Mouse (Mus musculus): Measurements from ENCODE around the gene Smco1. TPM values are rescaled to one million over a fixed set of nuclear protein-coding genes. Genes with fewer than 3 reads are reported as not detected.

Smco1 gene
- total RNA-seq, 2 experiments from 2014 or later, result 69.4 to 72.8 TPM

- DNase-seq, result no peak
- intact Hi-C loops (cut with DNase I), result no loop called here
These were observed 31.8 kb downstream of the Smco1 start for GRCm38 (mm10) chr16:32303046-32303445.

- DNase-seq, result no peak
- intact Hi-C loops (cut with DNase I), result no loop called here
These were observed 32.6 kb downstream of the Smco1 start for GRCm38 (mm10) chr16:32303886-32304285.

DNA sequence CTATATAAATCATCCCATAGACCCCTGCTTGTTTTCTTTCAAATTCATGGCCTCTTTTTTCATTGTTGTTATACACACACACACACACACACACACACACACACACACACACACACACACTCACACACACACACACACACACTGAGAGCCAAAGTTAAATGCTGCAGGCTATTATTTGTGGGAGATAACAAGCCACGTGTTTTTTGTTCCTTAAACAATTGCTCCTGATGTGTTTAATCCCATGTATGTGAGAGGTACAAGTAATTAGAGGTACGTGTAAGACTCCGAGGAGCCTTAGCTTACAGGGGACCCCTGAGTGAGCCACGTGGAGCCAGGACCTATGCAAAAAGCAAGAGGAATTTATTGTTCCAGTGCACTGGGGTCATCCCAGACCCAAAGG, 40.7 kb downstream of the Smco1 start:
- intact Hi-C loops (cut with DNase I), result no loop called here
- DNase-seq, result no peak

- intact Hi-C loops (cut with DNase I), result no loop called here
- no peak for DNase-seq
These were observed 41.1 kb downstream of the Smco1 start for GRCm38 (mm10) chr16:32312386-32312785.

- DNase-seq, result no peak
- intact Hi-C loops (cut with DNase I), result no loop called here
These were observed 41.6 kb downstream of the Smco1 start for GRCm38 (mm10) chr16:32312859-32313258.

GRCm38 (mm10) chr16:32316601-32317000, 45.3 kb downstream of the Smco1 start:
- intact Hi-C loops (cut with DNase I), result no loop called here
- no peak for DNase-seq

DNA sequence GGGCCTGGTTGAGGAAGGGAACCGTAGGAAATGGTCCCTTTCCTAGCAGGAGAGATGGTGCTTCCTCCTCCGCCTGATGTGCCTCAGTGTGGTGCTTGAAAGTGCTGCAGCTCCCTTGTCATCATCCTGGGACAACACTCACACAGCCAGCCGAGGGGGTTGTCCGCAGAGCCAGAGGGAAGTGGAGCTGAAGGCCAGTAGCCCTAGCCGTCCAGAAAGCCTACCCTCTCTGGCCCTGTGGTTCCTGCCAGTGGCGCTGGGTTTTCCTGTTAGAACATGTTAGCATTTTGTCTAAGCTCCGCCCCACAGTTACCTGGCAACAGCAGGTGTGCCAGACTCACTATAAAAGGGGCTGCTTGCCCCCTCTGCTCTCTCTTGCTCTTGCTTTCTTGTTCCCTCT, 52.7 kb downstream of the Smco1 start:
- DNase-seq, result no peak
- intact Hi-C loops (cut with DNase I), result no loop called here

Small RNA genes within 50 kb of the gene (microRNA-seq; reads per million reads assigned to microRNA genes)
- 0 reads per million in 2 experiments for gene Mir1946a

Other genes starting within 250 kb of the Smco1 start
- gene Pak2, start 192.1 kb upstream of the Smco1 start, total RNA-seq (2021), result 10 to 100 TPM; 12.0 to 13.0 TPM
- 10 to 100 TPM in 1 of 2 experiments, 1 to 10 TPM in 1; 8.8 to 11.6 TPM for gene Pigx, start 171.7 kb upstream of the Smco1 start, total RNA-seq (2021)
- gene Cep19, start 171.7 kb upstream of the Smco1 start, total RNA-seq (2021), result 1 to 10 TPM; 7.8 to 9.4 TPM
- gene Nrros, start 105.9 kb upstream of the Smco1 start, total RNA-seq (2021), result 1 to 10 TPM; 2.0 to 2.1 TPM
- gene Bex6, start 91.6 kb upstream of the Smco1 start, total RNA-seq (2021), result not detected
- gene Fbxo45, start 24.3 kb upstream of the Smco1 start, total RNA-seq (2021), result 10 to 100 TPM; 14.0 to 14.9 TPM
- gene Wdr53, start 24.2 kb upstream of the Smco1 start, total RNA-seq (2021), result 1 to 10 TPM; 4.4 to 5.8 TPM
- gene Rnf168, start 6.0 kb downstream of the Smco1 start, total RNA-seq (2021), result 1 to 10 TPM; 7.8 to 9.6 TPM
- gene Ubxn7, start 60.8 kb downstream of the Smco1 start, total RNA-seq (2021), result 10 to 100 TPM; 15.0 to 15.8 TPM
- not detected for gene Tm4sf19, start 129.0 kb downstream of the Smco1 start, total RNA-seq (2021)
- gene Tctex1d2, start 148.2 kb downstream of the Smco1 start, total RNA-seq (2021), result 1 to 10 TPM; 3.3 to 4.8 TPM
- gene Pcyt1a, start 159.5 kb downstream of the Smco1 start, total RNA-seq (2021), result 100 to 1,000 TPM; 105 to 121 TPM
- gene Slc51a, start 216.4 kb downstream of the Smco1 start, total RNA-seq (2021), result not detected
- not detected for gene Zdhhc19, start 224.8 kb downstream of the Smco1 start, total RNA-seq (2021)

Measured in gastrocnemius, postnatal 36 days (tissue).